Mouse (Mus musculus) heart, adult 2 months (tissue): ENCODE results near the gene Ccdc84. TPM values are rescaled to one million over a fixed set of nuclear protein-coding genes. Genes with fewer than 3 reads are reported as not detected.

ENCODE experiments used
- DNase-seq, 2 experiments: peaks; one replicate each; pipeline ENCODE4 v3.0.0; 2021
- H3K27ac ChIP-seq: fragments of 200-600 bp; 2 replicates; pipeline ENCODE4 v1.8.1; 2022
- H3K27me3 ChIP-seq: fragments of 200-500 bp; 2 replicates; pipeline ENCODE4 v1.6.1; 2012; ENCODE audit warnings: mild to moderate bottlenecking, low read length, inconsistent platforms, mixed read lengths; ENCODE audit not compliant: control insufficient read depth, insufficient read depth
- H3K36me3 ChIP-seq: fragments of 200-500 bp; 2 replicates; pipeline ENCODE4 v1.6.1; 2012; ENCODE audit warnings: low read length, inconsistent platforms; ENCODE audit not compliant: control insufficient read depth, insufficient read depth
- H3K4me1 ChIP-seq: fragments of 200-500 bp; 2 replicates; pipeline ENCODE4 v1.6.1; 2011; ENCODE audit warnings: low read length; ENCODE audit not compliant: control insufficient read depth, insufficient read depth
- H3K4me3 ChIP-seq: fragments of 200-600 bp; 2 replicates; pipeline ENCODE4 v1.8.1; 2022
- H3K79me2 ChIP-seq: fragments of 200-500 bp; replicated peaks from 2 replicates; pipeline ENCODE4 v1.6.1; 2012; ENCODE audit warnings: mild to moderate bottlenecking, inconsistent platforms, low read length, moderate library complexity, mixed read lengths; ENCODE audit not compliant: control insufficient read depth, insufficient read depth
- H3K9ac ChIP-seq: fragments of 200-500 bp; 2 replicates; pipeline ENCODE4 v1.6.1; 2012; ENCODE audit warnings: low read depth, mild to moderate bottlenecking, control low read depth, inconsistent platforms, low read length, mixed read lengths
- CTCF ChIP-seq: fragments of 200-600 bp; IDR thresholded peaks from 2 replicates; pipeline ENCODE4 v1.8.1; 2022; ENCODE audit warnings: antibody characterized with exemption, mild to moderate bottlenecking, moderate library complexity
- EP300 ChIP-seq: fragments of 200-500 bp; IDR thresholded peaks from 2 replicates; pipeline ENCODE4 v1.6.1; 2011; ENCODE audit warnings: low read depth, low read length, control low read depth; ENCODE audit not compliant: insufficient read depth
- POLR2A ChIP-seq: fragments of 200-500 bp; IDR thresholded peaks from 2 replicates; pipeline ENCODE4 v1.6.1; 2011; ENCODE audit warnings: mild to moderate bottlenecking, low read depth, low read length, control low read depth; ENCODE audit not compliant: insufficient read depth
- WGBS: fragments of 180-500 bp; shearing (Covaris S2); methylation state at CpG from one replicate; pipeline ENCODE4 v1.1.7; 2018; 5-methylcytosine and 5-hydroxymethylcytosine counted together
- intact Hi-C: fragments of 180-260 bp; cut with DNase I; formaldehyde crosslinking; loops from one replicate; pipeline ENCODE4 v1.15.1; 2025
- polyA plus RNA-seq: library from polyadenylated mRNA; depleted of rRNA; stranded (reverse); fragments of >200 nt; gene quantifications from 2 replicates; pipeline ENCODE4 v1.2.3, GENCODE M21; 2012
- total RNA-seq, 2 experiments: library from RNA; stranded (reverse); gene quantifications; 2 replicates each; pipeline ENCODE4 v1.2.3; 2021

Ccdc84 gene
- total and polyA plus RNA-seq, 3 experiments = 5.5 to 10.5 (median 5.7) TPM

DNA sequence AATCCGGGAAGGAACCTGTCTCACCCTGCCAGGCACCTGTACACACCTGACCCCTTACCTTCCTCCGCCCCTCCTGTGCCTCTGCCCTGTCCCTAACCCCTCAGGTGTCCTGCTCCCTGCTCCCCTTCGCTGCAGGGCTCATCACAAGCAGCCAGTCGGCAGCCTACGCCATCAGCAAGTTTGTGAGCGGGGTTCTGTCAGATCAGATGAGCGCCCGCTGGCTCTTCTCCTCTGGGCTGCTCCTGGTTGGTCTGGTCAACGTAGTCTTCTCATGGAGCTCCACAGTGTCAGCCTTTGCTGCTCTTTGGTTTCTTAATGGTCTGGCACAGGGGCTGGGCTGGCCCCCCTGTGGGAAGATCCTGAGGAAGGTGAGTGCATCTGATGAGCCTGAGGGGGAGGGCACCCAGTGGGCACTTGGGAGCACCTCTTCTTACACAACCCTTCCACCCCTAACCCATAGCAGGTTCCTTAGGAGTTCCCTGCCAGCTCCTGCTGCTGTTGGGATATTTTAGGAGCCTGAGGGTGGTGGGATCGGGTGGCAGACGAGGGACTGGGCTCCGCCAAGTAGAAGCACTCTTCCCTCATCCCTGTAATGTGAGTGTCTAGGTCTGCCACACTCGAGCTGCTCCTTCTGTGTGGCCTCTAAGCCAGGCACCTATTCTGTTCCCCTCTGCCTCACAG is 19.1 kb downstream of the Ccdc84 start:
- 77% methylated on average over 13 of the region's 13 CpGs for WGBS
- TF ChIP-seq POLR2A (no peak), CTCF (no peak), EP300 (no peak)
- Histone ChIP-seq H3K36me3 (no peaks in the 10 kb centered on the region), H3K9ac (no peak overlapping the region), H3K4me3 (no peak overlapping the region), H3K79me2 (no peaks in the 10 kb centered on the region), H3K27ac (peak overlapping the region; percentile 36; the same call in 1 of the 2 replicates), H3K4me1 (peaks cover 8% of the 10 kb centered on the region), H3K27me3 (no peaks in the 10 kb centered on the region)
- no peak for DNase-seq
- intact Hi-C loops = no loop called here

- peaks cover 8% of the 10 kb centered on the region for H3K4me1 ChIP-seq
- intact Hi-C loops = no loop called here
- DNase-seq = no peak
- no peak overlapping the region for H3K9ac ChIP-seq
- no peak for TF ChIP-seq CTCF
- TF ChIP-seq EP300 = no peak
- TF ChIP-seq POLR2A = no peak
- H3K79me2 ChIP-seq = no peaks in the 10 kb centered on the region
- H3K4me3 ChIP-seq = no peak overlapping the region
- H3K36me3 ChIP-seq = no peaks in the 10 kb centered on the region
- H3K27me3 ChIP-seq = no peaks in the 10 kb centered on the region
- no peak overlapping the region for H3K27ac ChIP-seq
- 85% methylated on average over 9 of the region's 9 CpGs for WGBS
Observed at GRCm38 (mm10) chr9:44398551-44398950, 19.8 kb downstream of the Ccdc84 start.

DNA sequence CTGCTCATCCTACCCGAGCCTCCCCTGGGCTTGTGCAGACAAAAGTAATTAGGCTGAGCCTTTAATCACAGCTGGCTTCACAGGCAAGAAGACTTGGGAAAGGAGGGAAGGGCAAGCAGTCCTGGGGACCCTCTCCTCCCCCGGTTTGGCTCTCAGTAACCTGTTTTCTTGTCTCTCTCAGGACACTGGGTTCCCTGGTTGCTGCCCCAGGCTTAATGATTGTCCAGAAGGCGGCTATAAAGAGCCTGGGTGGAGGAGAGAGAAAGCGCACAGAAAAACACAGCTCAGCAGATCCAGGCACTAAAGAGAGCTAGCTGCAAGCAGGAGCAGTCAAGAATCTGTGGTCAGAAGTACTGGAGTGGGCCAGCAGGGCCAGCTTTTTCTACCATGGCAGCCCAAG is 20.3 kb downstream of the Ccdc84 start:
- H3K36me3 ChIP-seq = no peaks in the 10 kb centered on the region
- TF ChIP-seq POLR2A = no peak
- TF ChIP-seq CTCF = no peak
- no peak for TF ChIP-seq EP300
- WGBS = 44% methylated on average over 4 of the region's 4 CpGs
- no peak for DNase-seq
- no peak overlapping the region for H3K4me3 ChIP-seq
- peaks cover 8% of the 10 kb centered on the region for H3K4me1 ChIP-seq
- no peaks in the 10 kb centered on the region for H3K79me2 ChIP-seq
- H3K9ac ChIP-seq = no peak overlapping the region
- intact Hi-C loops = no loop called here
- H3K27me3 ChIP-seq = no peaks in the 10 kb centered on the region
- H3K27ac ChIP-seq = no peak overlapping the region; the same call in 1 of the 2 replicates

DNA sequence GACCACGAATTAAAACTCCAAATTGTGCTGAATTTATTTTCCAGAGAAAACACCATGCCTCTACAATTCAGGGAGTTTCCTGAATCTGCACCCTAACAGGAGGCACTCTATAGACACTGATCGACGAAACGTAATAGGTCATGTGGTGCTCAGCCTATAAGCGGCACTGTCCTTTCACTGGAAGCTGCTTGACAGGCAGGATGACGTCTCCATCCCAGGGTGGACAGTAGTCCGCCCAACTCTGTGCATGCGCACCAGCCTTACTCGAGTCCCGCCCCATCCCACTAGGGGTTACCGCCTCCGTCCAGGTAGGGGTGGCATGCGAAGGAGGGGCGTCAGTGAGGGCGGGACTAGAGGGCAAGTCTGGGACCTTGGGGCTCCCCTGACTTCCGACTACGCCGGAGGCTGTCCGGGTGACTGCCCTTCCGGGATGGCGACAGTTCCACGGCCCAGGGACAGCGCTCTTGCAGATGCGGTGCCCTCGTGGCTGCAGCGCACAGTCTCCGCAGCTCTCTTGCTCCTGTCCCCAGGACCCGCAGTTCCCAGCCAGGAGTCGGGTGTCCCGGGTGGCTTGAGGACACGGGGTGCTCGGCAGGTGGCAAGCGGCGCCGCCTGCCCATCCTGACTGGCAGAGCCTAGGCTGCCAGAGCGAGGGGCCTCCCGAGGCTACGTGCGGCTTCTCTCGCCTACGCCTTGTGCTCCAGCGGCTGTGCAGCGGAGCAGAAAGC is 21.5 kb downstream of the Ccdc84 start, which contains the start of gene Slc37a4:
Slc37a4 (plus strand) TSS at position 169 of the 728 bp plus-strand sequence.
- Histone ChIP-seq H3K4me3 (peak within 1 kb of the TSS; percentile 58), H3K27ac (peak within 1 kb of the TSS; percentile 96), H3K36me3 (no peaks in the 10 kb centered on the region), H3K9ac (peak within 1 kb of the TSS; percentile 77), H3K27me3 (no peaks in the 10 kb centered on the region), H3K4me1 (peaks cover 8% of the 10 kb centered on the region), H3K79me2 (no peaks in the 10 kb centered on the region)
- TF ChIP-seq EP300 (peak; percentile 71; the same call in 1 of the 2 replicates), POLR2A (peak; percentile 84), CTCF (peak; percentile 18)
- intact Hi-C loops = no loop called here
- DNase-seq = peak; percentile 92 to 97
- WGBS = under 1% methylated on average over 43 of the region's 43 CpGs

GRCm38 (mm10) chr9:44391466-44391865 is 26.9 kb downstream of the Ccdc84 start:
- Histone ChIP-seq H3K27ac (no peak overlapping the region), H3K4me1 (peaks cover 3% of the 10 kb centered on the region), H3K36me3 (no peaks in the 10 kb centered on the region), H3K27me3 (no peaks in the 10 kb centered on the region), H3K9ac (no peak overlapping the region), H3K4me3 (no peak overlapping the region), H3K79me2 (no peaks in the 10 kb centered on the region)
- 12% methylated on average over 4 of the region's 4 CpGs for WGBS
- DNase-seq = peak; percentile 68 to 79
- TF ChIP-seq EP300 = no peak
- TF ChIP-seq CTCF = peak; percentile 92
- intact Hi-C loops = loop anchor here (2.0 to 5.0 kb wide), 3 partner anchors 99 to 265 kb away; no protein-coding TSS in a partner anchor

- H3K9ac ChIP-seq = no peak overlapping the region
- no peak overlapping the region for H3K4me3 ChIP-seq
- 60% methylated on average over 8 of the region's 8 CpGs for WGBS
- intact Hi-C loops = loop anchor here (10.0 kb wide), 1 partner anchor 404 kb away; no protein-coding TSS in a partner anchor
- DNase-seq = peak; percentile 35 to 53
- no peaks in the 10 kb centered on the region for H3K4me1 ChIP-seq
- TF ChIP-seq EP300 (no peak), POLR2A (no peak), CTCF (peak; percentile 79)
- H3K79me2 ChIP-seq = no peaks in the 10 kb centered on the region
- no peaks in the 10 kb centered on the region for H3K27me3 ChIP-seq
- H3K36me3 ChIP-seq = no peaks in the 10 kb centered on the region
- H3K27ac ChIP-seq = no peak overlapping the region
Observed at GRCm38 (mm10) chr9:44389273-44389672, 29.1 kb downstream of the Ccdc84 start.
